Mouse (Mus musculus): Measurements from ENCODE around the gene Abca15. TPM values are rescaled to one million over a fixed set of nuclear protein-coding genes. Genes with fewer than 3 reads are reported as not detected.
A peak's percentile ranks its signal among the peaks of the same experiment; 100 is the strongest.
"Not testable (repeated sequence)": the region's sequence is repeated elsewhere in the genome, so short reads cannot be mapped to it uniquely, and the experiment has no call there.

The Abca15 gene
- polyA plus RNA-seq (2016; fragmentation: Nextera tagmentation; extraction: Ambion mirVana), result not detected in 2 replicates

- Histone ChIP-seq H3K9me3 (replicated peaks) (no peaks in the 10 kb centered on the region), H3K9ac (no peak within 1 kb of the TSS), H3K36me3 (no peaks in the 10 kb centered on the region), H3K27ac (ENCODE audit: poor library complexity, severe bottlenecking) (no peak within 1 kb of the TSS), H3K4me2 (peak within 1 kb of the TSS; percentile 66), H3K27me3 (replicated peaks) (peaks cover 11% of the 10 kb centered on the region; the same call in 1 of the 2 replicates), H3K4me3 (no peak within 1 kb of the TSS), H3K4me1 (replicated peaks) (no peaks in the 10 kb centered on the region)
- no peak; the same call in 1 of the 2 replicates for ATAC-seq (ENCODE audit: insufficient number of reproducible peaks, low FRiP score)
- 77% methylated on average over 22 of the region's 22 CpGs for WGBS
Measured at GRCm38 (mm10) chr7:120328087-120328793, at the start of gene Abca15. Gene Abca15, plus strand, starts transcription at chr7:120328670.

- Histone ChIP-seq H3K4me3 (no peak overlapping the region), H3K27me3 (replicated peaks) (no peaks in the 10 kb centered on the region), H3K4me1 (replicated peaks) (no peaks in the 10 kb centered on the region), H3K27ac (ENCODE audit: poor library complexity, severe bottlenecking) (no peak overlapping the region), H3K36me3 (no peaks in the 10 kb centered on the region), H3K9ac (no peak overlapping the region), H3K4me2 (no peak overlapping the region), H3K9me3 (replicated peaks) (no peaks in the 10 kb centered on the region)
- WGBS, result 65% methylated on average over 3 of the region's 3 CpGs
- ATAC-seq (ENCODE audit: insufficient number of reproducible peaks, low FRiP score), result no peak
Measured at GRCm38 (mm10) chr7:120285286-120285685, 43.2 kb upstream of the Abca15 start.

- no peak overlapping the region for H3K4me3 ChIP-seq
- no peaks in the 10 kb centered on the region for H3K27me3 ChIP-seq (replicated peaks)
- no peaks in the 10 kb centered on the region for H3K36me3 ChIP-seq
- H3K9me3 ChIP-seq (replicated peaks), result no peaks in the 10 kb centered on the region
- no peak overlapping the region for H3K27ac ChIP-seq (ENCODE audit: poor library complexity, severe bottlenecking)
- no peak overlapping the region for H3K9ac ChIP-seq
- no peak overlapping the region for H3K4me2 ChIP-seq
- 61% methylated on average over 1 of the region's 1 CpGs for WGBS
- no peaks in the 10 kb centered on the region for H3K4me1 ChIP-seq (replicated peaks)
- no peak for ATAC-seq (ENCODE audit: insufficient number of reproducible peaks, low FRiP score)
Measured at GRCm38 (mm10) chr7:120316086-120316485, 12.4 kb upstream of the Abca15 start.

- WGBS, result 44% methylated on average over 4 of the region's 4 CpGs
- no peaks in the 10 kb centered on the region for H3K36me3 ChIP-seq
- ATAC-seq (ENCODE audit: insufficient number of reproducible peaks, low FRiP score), result no peak
Measured at GRCm38 (mm10) chr7:120322963-120323362, 5.5 kb upstream of the Abca15 start.

GRCm38 (mm10) chr7:120325911-120326310 is 2.6 kb upstream of the Abca15 start:
- H3K4me3 ChIP-seq; H3K9me3 ChIP-seq (replicated peaks); H3K4me1 ChIP-seq (replicated peaks); H3K36me3 ChIP-seq; ATAC-seq (ENCODE audit: insufficient number of reproducible peaks, low FRiP score); H3K27ac ChIP-seq (ENCODE audit: poor library complexity, severe bottlenecking); H3K9ac ChIP-seq; H3K4me2 ChIP-seq: not testable (repeated sequence)
- H3K27me3 ChIP-seq (replicated peaks), result peaks cover 11% of the 10 kb centered on the region; the same call in 1 of the 2 replicates
- 74% methylated on average over 2 of the region's 2 CpGs for WGBS

More at GRCm38 (mm10) chr7:120322963-120323362, 5.5 kb upstream of the Abca15 start:
- H3K4me3 ChIP-seq, result no peak overlapping the region
- H3K27ac ChIP-seq (ENCODE audit: poor library complexity, severe bottlenecking), result no peak overlapping the region
- no peak overlapping the region for H3K4me2 ChIP-seq
- H3K9me3 ChIP-seq (replicated peaks), result no peaks in the 10 kb centered on the region
- H3K4me1 ChIP-seq (replicated peaks), result no peaks in the 10 kb centered on the region
- H3K9ac ChIP-seq, result no peak overlapping the region
- peaks cover 1% of the 10 kb centered on the region; the same call in 1 of the 2 replicates for H3K27me3 ChIP-seq (replicated peaks)

GRCm38 (mm10) chr7:120327220-120328073 is 1.0 kb upstream of the Abca15 start:
- 18% methylated on average over 22 of the region's 22 CpGs for WGBS
- peak; percentile 63 for ATAC-seq (ENCODE audit: insufficient number of reproducible peaks, low FRiP score)
- Histone ChIP-seq H3K9me3 (replicated peaks) (no peaks in the 10 kb centered on the region), H3K9ac (no peak overlapping the region), H3K36me3 (no peaks in the 10 kb centered on the region), H3K4me2 (peak overlapping the region; percentile 66), H3K4me1 (replicated peaks) (no peaks in the 10 kb centered on the region), H3K4me3 (peak overlapping the region; percentile 35), H3K27me3 (replicated peaks) (peaks cover 11% of the 10 kb centered on the region; the same call in 1 of the 2 replicates), H3K27ac (ENCODE audit: poor library complexity, severe bottlenecking) (no peak overlapping the region)

- H3K9ac ChIP-seq, result no peak overlapping the region
- no peak overlapping the region for H3K4me3 ChIP-seq
- no peak for ATAC-seq (ENCODE audit: insufficient number of reproducible peaks, low FRiP score)
- no peaks in the 10 kb centered on the region for H3K36me3 ChIP-seq
- no peak overlapping the region for H3K27ac ChIP-seq (ENCODE audit: poor library complexity, severe bottlenecking)
- no peaks in the 10 kb centered on the region for H3K9me3 ChIP-seq (replicated peaks)
- no peak overlapping the region for H3K4me2 ChIP-seq
- no peaks in the 10 kb centered on the region for H3K27me3 ChIP-seq (replicated peaks)
- H3K4me1 ChIP-seq (replicated peaks), result no peaks in the 10 kb centered on the region
- WGBS, result 37% methylated on average over 13 of the region's 13 CpGs
Measured at GRCm38 (mm10) chr7:120361159-120361558, 32.7 kb downstream of the Abca15 start.

- no peak for ATAC-seq (ENCODE audit: insufficient number of reproducible peaks, low FRiP score)
- no peaks in the 10 kb centered on the region for H3K27me3 ChIP-seq (replicated peaks)
- H3K36me3 ChIP-seq, result no peaks in the 10 kb centered on the region
- H3K4me3 ChIP-seq, result no peak within 1 kb of the TSS
- H3K9me3 ChIP-seq (replicated peaks), result no peaks in the 10 kb centered on the region
- 66% methylated on average over 10 of the region's 10 CpGs for WGBS
- no peak within 1 kb of the TSS for H3K4me2 ChIP-seq
- no peak within 1 kb of the TSS for H3K27ac ChIP-seq (ENCODE audit: poor library complexity, severe bottlenecking)
- no peaks in the 10 kb centered on the region for H3K4me1 ChIP-seq (replicated peaks)
- no peak within 1 kb of the TSS for H3K9ac ChIP-seq
Measured at GRCm38 (mm10) chr7:120409447-120409846, 81.0 kb downstream of the Abca15 start, which contains the start of gene Abca16. Gene Abca16, plus strand, starts transcription at chr7:120409647.

GRCm38 (mm10) chr7:120412391-120412790 is 83.9 kb downstream of the Abca15 start:
- Histone ChIP-seq H3K27ac (ENCODE audit: poor library complexity, severe bottlenecking) (no peak overlapping the region), H3K4me2 (no peak overlapping the region), H3K36me3 (no peaks in the 10 kb centered on the region), H3K4me3 (no peak overlapping the region), H3K4me1 (replicated peaks) (no peaks in the 10 kb centered on the region), H3K9me3 (replicated peaks) (no peaks in the 10 kb centered on the region), H3K9ac (no peak overlapping the region), H3K27me3 (replicated peaks) (no peaks in the 10 kb centered on the region)
- ATAC-seq (ENCODE audit: insufficient number of reproducible peaks, low FRiP score), result no peak
- WGBS, result 69% methylated on average over 1 of the region's 1 CpGs

GRCm38 (mm10) chr7:120426625-120427024 is 98.2 kb downstream of the Abca15 start:
- Histone ChIP-seq H3K27me3 (replicated peaks) (no peaks in the 10 kb centered on the region), H3K27ac (ENCODE audit: poor library complexity, severe bottlenecking) (no peak overlapping the region), H3K9ac (no peak overlapping the region), H3K36me3 (no peaks in the 10 kb centered on the region), H3K4me2 (no peak overlapping the region), H3K4me3 (no peak overlapping the region), H3K9me3 (replicated peaks) (no peaks in the 10 kb centered on the region), H3K4me1 (replicated peaks) (no peaks in the 10 kb centered on the region)
- no peak for ATAC-seq (ENCODE audit: insufficient number of reproducible peaks, low FRiP score)
- 27% methylated on average over 3 of the region's 3 CpGs for WGBS

- no peaks in the 10 kb centered on the region for H3K4me1 ChIP-seq (replicated peaks)
- no peaks in the 10 kb centered on the region for H3K36me3 ChIP-seq
- no peak overlapping the region for H3K27ac ChIP-seq (ENCODE audit: poor library complexity, severe bottlenecking)
- H3K27me3 ChIP-seq (replicated peaks), result no peaks in the 10 kb centered on the region
- H3K4me3 ChIP-seq, result no peak overlapping the region
- H3K9me3 ChIP-seq (replicated peaks), result no peaks in the 10 kb centered on the region
- ATAC-seq (ENCODE audit: insufficient number of reproducible peaks, low FRiP score), result peak; percentile 92
- H3K9ac ChIP-seq, result no peak overlapping the region
- H3K4me2 ChIP-seq, result no peak overlapping the region
Measured at GRCm38 (mm10) chr7:120431464-120431863, 103.0 kb downstream of the Abca15 start.

All from heart, embryonic 12.5 days (tissue).